Mouse (Mus musculus): ENCODE results near the gene Arhgef16.

DNA sequence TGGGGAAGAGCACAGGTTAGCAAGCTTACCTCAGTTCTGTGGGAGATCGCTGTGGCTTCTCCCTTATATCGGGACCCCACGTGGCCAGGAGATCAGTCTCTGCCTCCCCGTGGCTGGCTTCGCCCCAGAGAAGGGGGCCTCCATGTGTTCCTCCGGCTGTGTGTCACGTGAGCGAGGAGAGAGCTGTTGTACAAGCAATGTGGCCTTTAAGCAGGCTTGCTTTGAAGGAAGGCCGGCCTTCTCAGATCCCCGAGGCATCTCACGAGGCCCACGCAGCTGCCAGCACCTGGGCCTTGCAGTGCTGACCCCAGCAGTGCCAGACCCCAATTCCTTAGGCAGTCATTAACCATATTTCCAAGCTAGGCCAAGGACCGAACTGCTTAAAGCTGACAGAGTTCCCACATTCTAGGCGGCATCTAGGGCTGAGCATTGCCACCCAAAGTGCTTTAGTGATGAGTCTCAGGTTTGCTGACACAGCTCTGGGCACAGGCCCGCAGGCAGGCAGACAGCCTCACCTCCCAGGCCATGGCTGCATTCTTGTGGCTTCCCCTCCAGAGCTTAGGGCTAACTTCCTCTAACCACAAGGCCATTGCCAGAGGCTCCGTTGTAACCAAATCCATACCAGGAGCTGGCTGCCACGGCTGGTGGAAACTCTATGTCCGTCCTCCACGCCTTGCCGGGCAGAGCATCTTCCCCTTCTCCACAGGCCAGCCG is 53.2 kb downstream of the Arhgef16 start:
- TF ChIP-seq POLR2A (IDR thresholded peaks at IDR 0.05; ENCODE audit: insufficient read depth, low read depth, low read length) (no peak), EP300 (IDR thresholded peaks at IDR 0.05; ENCODE audit: insufficient read depth, low read depth, low read length) (no peak), CTCF (IDR thresholded peaks at IDR 0.05) (no peak)

Data from heart, adult 2 months (tissue).